Mouse (Mus musculus) retina, adult 2 months (tissue): ENCODE results near the gene Zc3h12d.

ENCODE experiments used
- DNase-seq: peaks from one replicate; pipeline ENCODE4 v3.0.0-alpha.2; 2012; ENCODE audit warnings: low read depth, low spot score

The Zc3h12d gene

DNA sequence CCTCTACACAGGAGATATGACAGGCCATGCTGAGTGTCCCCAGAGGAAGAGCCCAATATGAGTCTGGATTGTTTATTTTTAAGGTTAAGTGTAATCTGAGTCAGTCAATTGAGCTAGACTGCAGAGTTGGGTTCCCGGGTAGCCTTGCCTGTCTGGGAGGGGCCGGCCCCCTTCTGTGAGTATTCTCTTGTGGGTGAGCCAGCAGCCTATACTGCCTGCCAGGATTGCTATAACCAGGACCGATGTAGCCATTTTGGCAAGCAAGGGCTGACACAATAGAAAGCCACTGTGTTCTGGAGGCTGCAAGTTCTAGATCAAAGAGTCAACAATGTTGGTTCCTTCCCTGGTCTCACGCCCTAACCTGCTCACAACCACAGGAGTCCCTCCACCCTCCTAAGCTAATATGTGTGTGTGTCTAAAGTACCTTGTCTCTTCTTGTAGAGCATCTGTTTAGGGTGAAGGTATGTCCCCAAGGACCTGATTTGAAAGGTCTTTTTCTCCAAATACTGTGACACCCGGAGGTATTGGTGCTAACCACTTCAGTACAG is 6.7 kb downstream of the Zc3h12d start:
- DNase-seq: no peak

DNA sequence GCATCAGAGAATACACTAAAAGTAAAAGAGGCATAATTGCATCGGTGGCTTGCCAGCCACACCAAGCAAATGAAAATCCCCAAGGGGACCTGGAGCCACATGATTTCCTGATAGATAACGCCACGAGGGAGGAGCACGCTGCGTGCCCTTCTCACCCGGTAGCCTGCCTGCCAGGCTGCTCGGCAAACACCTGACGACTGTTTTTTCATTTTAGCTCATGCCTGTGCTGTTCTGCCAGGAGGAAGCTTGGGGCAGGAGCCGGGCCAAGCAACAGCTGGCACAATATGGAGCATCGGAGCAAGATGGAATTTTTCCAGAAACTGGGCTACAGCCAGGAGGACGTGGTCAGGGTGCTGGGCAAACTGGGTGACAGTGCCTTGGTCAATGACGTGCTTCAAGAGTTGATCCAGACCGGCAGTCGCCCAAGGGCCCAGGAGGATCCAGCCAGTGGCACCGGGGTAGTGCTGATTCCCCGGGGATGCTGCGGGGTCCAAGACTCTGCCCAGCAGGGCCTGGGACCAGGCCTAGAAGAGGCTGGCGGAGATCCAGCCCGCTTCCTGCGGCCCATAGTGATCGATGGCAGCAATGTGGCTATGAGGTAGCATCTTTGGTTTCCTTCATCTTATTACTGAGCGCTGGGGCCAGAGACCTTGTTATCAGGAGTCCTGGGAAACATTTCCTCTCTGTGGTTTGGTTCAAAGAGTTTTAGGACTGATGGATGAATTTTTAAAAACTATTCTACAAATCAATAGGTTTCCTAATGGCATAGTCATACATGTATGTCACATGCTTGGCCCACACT is 7.5 kb downstream of the Zc3h12d start:
- no peak for DNase-seq

DNA sequence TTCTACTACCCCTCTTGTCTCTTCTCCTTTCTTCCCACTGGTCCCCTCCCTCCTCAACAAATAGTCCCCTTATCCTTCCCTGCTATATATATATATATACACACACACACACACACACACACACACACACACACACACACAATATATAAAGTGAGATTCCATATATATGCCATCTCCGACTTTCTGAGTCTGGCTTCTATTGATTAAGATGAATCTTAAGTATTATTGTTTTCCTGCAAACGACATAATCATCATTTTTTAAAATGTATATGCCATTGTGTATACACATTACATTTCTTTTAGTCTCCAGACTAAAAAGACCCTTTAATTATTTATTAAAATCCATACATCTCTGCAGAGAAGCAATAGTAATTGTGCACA is 8.1 kb downstream of the Zc3h12d start:
- no peak for DNase-seq

DNA sequence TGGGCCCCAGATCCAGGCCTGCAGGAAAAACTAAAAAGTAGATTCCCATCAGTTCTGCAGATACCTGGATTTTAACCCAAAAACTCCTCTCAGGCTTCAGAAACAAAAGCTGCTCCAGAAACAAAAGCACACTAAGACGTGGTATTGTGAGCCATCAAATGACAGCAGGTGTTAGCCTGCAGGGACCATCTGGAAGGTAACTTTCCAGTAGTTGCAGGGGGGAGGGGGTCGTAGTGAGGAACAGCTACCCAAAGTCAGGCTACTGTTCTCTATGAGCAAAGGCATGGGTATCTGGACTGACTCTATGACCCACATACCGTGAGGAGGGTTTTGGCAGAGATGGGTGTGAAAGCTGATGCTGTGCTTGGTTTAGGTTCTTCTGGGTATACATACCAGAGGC is 8.5 kb downstream of the Zc3h12d start:
- no peak for DNase-seq

DNA sequence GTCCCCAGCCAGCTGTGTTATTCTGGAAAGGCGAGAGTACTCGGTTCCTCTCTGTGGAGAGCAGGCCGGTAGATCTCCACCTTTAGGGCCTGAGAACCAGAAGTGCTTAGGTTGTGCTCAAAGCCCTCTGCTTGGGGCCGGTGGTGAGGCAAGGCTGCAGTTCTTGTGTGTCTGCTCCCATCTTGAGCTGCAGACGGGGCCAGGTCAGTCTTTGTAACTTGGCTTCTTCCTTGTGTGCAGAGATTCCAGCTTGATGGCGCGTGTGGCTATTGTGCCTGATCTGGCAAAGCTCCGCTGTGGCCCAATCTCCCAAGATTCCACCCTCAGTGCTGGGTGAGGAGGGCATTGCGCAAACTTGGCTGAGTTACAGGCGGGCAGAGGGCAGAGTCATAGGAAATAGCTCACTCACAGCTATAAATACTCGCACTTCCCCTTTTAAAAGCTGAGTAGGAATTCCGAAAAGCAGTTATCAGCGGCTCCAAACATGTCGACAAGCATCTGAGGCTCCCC is 9.4 kb downstream of the Zc3h12d start:
- no peak for DNase-seq

DNA sequence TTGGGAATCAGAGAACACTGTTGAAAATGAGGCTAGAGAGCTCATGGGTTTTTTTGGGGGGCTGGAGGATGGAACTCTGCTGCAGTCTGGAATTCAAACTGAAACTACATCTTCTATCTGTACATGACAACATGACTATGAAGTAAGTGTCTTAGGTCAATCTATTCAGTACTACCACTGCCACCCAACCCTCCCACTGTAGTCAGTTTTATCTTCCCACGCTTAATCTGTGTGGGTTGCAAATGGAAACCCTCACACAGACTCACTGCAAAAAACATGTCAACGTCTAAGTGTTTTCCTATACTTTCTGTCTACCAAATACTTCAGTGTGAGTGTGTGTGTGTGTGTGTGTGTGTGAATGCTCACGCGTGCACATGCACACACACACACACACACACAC is 10.9 kb downstream of the Zc3h12d start:
- DNase-seq: no peak

DNA sequence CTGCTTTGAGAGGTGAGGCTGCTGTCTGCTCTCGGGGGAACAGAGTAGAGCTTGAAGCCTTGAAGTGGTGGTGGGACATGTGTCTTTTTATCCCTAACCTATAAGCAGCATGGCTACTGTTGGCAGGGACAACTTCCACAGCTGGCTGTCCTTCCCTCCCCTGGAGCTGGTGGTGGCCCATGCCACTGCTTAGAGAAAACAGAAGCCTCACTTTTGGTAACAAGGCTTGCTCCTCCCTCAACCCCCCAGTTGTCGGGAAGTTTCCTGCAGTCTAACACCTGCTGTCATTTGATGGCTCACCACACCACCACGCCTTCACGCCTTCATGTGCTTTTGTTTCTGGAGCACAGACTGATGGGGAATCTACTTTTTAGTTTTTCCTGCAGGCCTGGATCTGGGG is 11.9 kb downstream of the Zc3h12d start:
- DNase-seq: no peak

DNA sequence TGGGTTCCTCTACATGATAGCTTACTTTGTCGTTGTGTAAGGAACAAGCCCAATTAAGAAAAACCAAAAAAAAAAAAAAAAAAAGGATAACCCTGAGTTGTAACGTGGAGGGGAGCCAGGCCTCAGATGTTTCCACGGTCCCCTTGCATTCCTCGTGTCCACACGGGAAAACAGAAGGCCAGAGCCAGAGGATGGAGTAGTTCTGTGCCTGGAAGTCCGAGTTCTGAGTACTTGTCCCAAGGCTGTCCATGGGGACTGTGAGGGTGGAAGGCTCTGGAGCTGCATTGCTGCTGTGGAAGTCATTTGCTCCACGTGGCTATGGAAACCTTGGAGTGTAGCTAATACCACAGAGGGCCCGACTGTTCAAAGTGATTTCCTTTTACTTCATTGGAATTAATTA is 12.9 kb downstream of the Zc3h12d start:
- no peak for DNase-seq

DNA sequence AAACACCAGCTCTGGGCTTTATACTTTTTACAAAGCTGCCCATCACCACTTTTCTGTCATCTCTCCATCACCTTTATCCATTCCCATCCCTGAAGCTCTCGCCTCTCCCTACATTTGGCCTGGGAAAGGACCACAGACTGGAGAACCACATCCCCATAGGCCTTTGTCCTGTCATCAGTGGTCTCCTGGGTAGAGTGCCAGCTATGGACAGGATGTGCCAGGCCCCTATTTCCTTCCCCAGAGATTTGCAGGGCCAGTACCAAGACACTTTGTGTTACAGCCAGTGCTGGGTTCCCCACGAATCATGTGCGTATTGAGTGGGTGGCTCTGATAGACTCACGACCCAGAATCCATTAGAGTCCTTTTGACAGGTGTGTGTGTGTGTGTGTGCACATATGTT is 13.7 kb downstream of the Zc3h12d start:
- no peak for DNase-seq

DNA sequence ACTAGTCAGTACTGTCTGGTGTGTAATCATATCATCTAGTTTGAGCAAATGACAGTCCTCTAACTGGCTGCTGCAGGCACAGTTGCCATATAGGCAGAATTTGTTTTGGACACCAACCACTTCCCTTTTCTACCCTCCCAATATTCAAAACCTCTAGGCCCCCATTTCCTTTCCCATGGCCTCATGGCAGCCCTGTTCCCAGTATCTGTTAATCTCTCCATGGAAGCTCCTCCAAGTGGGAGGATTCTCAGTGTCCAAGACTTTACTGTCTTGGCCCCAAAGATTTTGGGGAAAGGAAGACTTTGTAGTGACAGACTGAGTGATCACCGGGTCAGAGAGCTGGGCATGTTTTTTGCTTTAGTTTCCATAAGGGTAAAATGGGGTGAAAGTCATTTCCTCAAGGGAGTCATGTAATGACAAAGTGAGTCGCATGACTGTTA is 14.9 kb downstream of the Zc3h12d start:
- no peak for DNase-seq

DNA sequence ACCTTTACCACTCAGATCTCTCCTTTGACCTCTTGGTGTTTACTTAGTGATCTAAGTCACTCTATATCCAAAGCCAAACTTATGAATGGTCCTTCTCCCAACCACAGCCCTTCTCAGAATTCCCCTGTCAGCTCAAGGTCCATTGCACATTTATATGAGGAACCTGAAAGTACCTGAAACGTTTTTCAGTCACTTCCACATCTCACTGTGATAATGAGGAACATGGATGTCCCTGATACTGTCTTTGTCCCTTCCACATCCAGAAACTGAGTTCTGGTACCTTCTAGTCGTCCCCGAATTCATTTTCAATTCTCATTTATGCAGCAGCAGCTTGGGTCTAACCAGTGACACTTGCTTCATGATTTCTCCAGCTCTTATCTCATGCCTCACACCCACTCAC is 19.6 kb downstream of the Zc3h12d start:
- DNase-seq: no peak

DNA sequence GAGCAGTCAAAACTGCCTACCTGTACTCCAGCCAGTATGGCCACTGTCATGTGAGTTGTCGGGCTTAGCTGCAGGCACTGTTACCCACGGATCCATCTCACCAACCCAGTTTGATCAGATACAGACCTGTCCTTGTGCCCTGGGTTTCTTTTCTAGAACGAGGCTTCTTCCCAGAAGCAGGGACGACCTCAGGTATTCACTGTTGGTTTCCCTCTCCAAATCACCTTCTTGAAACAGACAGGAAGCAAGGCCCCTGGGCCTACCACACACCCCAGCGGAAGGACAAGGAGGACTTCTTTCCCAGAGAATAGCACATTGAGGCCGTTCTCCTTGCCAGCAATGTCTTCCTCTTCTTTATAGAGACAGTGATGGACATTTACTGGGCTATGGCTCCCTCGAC is 28.2 kb downstream of the Zc3h12d start:
- DNase-seq: no peak

DNA sequence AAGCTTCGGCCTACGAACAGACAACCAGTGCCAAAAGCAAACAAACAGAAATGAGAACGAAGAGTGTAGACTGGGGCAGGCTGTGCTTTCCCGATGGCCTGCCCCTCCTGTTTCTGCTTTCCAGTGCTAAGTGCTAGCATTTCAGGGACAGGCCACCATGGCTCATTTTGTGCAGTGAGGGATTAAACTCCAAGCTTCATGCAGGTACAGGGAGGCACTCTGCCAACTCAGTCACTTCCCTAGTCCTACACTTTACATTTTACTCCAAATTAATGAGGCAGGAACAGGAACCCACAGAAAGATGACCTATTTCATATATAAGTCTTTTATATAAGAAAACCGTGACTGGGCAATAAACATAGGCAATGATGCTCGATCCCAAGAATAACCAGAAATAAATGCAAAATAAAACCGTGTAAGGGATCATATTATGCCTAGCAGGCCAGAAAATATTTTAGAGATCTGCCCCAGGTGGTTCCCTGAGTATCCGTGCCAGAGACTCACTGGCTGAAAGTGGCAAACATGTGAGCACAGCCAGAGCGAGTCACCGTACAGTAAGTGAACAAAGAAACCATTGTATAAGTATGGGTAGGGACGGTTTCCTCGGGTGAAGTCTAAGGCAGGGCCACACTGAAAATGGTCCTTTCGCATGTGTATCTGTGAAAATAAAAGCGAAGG is 29.1 kb downstream of the Zc3h12d start:
- DNase-seq: no peak

DNA sequence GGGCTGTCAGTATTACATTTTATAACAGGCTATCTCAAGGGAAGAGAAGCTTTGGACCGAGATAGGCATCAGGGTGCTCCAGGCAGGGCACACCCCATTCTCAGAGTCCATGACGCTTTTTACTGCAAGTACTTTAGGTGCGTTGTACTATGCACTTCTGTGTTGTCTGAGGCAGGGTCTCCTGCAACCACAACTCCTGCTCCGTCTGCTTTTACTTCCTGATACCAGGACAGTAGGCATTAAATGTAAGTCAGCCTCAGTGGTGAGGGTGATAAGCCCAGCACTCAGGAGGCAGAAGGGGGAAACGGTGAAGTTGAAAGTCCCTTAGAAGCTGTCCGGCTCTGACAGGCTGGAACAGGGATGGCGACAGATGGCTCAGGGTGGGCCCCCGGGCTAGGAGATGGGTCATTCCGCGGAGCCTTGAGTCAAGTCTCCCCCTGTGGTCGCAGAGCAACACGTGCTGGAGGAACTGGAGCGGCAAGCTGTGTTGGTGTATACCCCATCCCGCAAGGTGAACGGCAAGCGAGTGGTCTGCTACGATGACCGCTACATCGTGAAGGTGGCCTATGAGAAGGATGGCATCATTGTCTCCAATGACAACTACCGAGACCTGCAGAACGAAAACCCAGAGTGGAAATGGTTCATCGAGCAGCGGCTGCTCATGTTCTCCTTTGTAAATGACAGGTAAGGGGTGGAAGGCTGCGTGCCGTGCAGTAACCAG is 29.8 kb downstream of the Zc3h12d start:
- DNase-seq: no peak

DNA sequence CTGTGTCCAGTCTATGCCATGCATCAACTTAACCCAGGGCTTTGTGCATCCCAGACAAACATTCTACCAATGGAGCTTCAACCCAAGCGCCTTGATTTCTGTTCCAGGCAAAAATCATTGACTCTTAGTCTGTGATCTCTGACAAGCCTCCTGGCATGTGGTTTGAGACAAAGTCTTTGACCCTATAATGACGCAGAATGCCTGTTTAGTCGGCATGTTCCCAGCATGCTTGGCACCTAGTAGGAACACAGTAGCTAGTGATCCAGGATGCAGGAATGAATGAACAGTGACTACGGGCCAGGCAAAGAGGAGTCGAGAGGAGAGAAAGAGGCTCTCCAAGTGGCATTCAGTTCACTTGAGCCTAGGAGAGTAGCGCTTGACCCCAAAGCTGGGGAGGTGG is 31.1 kb downstream of the Zc3h12d start:
- no peak for DNase-seq

DNA sequence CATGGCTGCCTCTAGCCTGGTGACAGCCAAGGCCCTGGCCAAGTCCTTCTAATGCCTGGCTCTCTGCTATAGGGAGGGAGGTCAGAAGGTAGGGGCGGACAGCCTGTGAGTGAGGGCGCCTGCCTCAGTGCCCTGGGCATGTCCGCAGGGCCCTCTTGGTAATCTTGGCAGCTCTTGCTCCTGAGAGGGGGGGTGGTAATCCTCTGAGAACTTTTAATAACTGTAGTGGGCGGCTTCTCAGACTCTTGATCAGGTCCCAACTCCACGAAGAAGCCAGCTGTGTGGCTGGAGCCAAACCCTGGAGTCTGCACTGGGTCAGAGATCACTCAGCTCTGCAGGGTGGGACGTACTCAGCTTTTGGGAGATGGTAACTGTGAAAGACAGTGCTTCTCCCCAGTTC is 31.9 kb downstream of the Zc3h12d start:
- DNase-seq: no peak

DNA sequence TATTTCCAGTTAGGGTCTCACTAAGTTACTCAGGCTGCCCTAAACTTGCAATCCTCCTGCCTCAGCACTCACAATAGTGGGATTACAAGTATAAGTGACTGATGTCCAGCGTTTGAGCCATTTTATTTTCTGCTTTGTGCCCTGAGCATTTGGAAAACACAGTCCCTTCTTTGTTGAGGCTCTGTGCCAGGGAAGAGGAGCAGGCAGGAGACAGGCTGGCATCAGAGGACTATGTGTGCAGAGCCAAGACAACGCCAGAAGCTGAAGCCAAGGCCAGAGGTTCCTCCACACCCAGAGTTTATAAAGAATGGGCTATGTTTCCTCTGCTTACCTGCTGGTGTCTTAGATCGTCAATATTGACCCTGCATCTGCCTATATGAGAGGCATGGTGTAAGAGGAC is 32.5 kb downstream of the Zc3h12d start:
- DNase-seq: no peak

DNA sequence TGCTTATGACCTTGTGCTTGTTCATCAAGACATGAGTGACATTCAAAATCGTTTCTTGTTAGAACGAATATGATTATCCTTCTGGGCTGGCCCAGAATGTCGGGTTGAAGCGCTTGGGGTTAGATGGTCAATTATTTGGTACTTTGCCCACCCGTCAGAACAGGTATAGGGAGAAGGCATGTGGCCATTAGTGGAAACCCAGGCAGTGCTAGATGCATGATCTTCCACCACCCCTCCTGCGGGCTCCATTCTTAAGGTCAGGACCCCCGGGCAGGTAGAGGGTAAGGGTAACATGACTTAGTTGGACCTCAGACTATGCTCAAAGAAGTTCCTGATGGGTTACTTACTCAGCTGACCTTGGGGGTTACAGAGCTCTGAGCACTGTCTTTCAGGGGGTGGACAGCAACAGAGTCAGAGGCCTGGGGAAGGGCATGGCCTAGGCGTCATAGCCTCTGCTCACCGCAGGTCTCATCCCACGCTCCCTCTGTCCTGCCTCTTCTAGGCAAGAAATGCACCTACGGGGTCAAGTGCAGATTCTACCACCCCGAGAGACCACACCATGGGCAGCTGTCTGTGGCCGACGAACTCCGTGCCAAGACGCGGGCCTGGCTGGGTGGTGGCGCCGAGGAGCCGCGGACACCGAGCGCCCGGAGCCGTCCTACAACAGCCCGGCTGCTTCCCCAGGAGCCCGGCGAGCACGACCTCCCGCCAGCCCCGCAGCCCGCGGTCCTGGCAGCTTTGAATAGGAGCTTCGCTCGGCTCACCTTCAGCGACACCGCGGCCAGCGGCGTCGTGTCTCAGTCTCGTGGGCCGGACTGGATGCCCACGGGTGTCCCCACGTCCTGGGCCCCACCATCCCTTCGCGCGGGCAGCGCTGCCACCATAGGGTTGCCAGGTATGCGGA is 34.7 kb downstream of the Zc3h12d start:
- DNase-seq: no peak

DNA sequence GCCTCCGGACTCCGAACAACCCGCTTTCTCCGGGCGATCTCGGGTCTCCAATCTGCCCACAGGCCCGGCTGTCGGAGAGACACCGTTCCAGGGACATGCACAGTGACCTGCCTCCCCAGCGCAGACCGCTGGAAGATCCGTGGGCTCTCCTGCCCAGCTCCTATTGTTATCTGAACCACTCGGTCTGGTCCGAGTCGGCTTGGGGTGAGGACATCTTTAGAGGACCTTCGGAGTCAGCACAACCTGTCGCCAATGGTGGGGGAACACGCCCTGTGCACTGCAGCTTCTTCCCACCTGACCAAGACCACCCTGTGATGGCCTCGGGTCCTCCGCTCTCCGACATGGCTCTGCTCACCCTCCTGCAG is 35.4 kb downstream of the Zc3h12d start:
- DNase-seq: no peak

DNA sequence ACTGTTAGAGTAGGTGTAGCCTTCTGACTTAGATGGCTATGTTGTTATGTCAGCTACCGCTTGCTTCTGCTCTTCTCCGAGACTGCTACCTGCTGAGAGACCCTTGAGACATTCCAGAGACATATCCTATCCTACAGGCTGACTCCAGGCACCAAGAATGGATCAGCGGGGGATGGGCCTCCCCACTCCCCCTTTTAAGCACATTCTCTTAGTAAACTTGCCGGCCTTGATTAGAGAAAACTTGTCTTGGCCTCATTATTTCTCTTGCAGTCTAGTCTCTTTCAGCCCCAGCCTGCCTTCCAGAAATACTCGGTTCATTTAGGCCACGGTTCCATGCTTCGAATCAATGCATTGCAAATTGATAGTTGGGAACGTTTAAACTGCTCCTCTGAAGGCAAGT is 37.5 kb downstream of the Zc3h12d start:
- DNase-seq: no peak

DNA sequence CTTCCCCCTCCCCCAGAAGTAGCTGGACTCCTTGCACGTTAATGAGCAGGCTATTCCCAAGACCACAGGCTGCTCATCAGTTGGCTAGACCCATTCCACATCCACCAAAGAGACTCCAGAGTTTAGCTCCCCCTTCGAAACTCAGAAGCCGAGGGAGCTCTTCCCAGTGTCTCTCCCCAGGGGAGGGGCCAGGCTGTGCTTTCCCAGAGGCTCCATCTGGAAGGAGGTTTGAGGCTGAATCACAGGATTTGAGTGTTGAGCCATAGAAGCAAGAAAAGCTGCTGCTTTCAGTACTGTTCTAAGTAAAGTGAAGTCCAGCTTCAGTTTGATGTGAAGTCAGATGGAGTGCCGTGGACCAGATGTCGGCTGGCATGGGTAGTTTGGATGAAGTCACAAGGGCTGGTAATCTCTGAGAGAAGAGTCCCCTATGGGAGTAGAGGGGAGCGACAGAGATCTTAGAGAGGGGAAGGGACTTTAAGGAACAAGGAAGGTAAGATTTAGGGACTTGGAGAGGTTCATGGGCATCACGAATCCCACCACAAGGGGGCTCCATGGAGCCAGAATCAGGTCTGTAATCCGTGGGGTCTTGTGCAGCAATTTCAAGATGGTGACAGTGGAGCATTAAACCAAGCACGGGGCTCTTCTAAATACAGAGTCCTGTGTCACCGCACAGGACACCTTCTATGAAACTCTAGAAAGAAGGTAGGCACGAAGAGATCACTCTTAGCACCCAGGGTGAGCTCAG is 38.5 kb downstream of the Zc3h12d start:
- DNase-seq: no peak
